Mouse (Mus musculus) neural tube, embryonic 15.5 days (tissue): Measurements from ENCODE around the gene Chit1. TPM values are rescaled to one million over a fixed set of nuclear protein-coding genes. Genes with fewer than 3 reads are reported as not detected.

Experiments used
- ATAC-seq: fragments of 200-750 bp; cut with Nextera tagmentation; 2 replicates; pipeline ENCODE4 v1.8.0; 2017; ENCODE audit warnings: mild to moderate bottlenecking, moderate TSS enrichment, moderate library complexity; ENCODE audit not compliant: low FRiP score
- H3K27ac ChIP-seq: fragments of 300-500 bp; sonication (generic); replicated peaks from 2 replicates; pipeline ENCODE4 v1.5.1; 2015; ENCODE audit warnings: mild to moderate bottlenecking, inconsistent platforms
- H3K27me3 ChIP-seq: fragments of 300-500 bp; sonication (generic); replicated peaks from 2 replicates; pipeline ENCODE4 v1.6.1; 2015; ENCODE audit warnings: inconsistent platforms
- H3K36me3 ChIP-seq: fragments of 300-500 bp; sonication (generic); 2 replicates; pipeline ENCODE4 v1.6.1; 2015; ENCODE audit warnings: inconsistent platforms
- H3K4me1 ChIP-seq: fragments of 300-500 bp; sonication (generic); 2 replicates; pipeline ENCODE4 v1.6.1; 2015; ENCODE audit warnings: inconsistent platforms
- H3K4me2 ChIP-seq: fragments of 300-500 bp; sonication (generic); 2 replicates; pipeline ENCODE4 v1.6.1; 2015; ENCODE audit warnings: inconsistent platforms, mild to moderate bottlenecking, moderate library complexity
- H3K4me3 ChIP-seq: fragments of 300-500 bp; sonication (generic); replicated peaks from 2 replicates; pipeline ENCODE4 v1.5.1; 2015; ENCODE audit warnings: mild to moderate bottlenecking, inconsistent platforms
- H3K9ac ChIP-seq: fragments of 300-500 bp; sonication (generic); replicated peaks from 2 replicates; pipeline ENCODE4 v1.6.1; 2015; ENCODE audit warnings: mild to moderate bottlenecking, inconsistent platforms
- H3K9me3 ChIP-seq: fragments of 300-500 bp; sonication (generic); replicated peaks from 2 replicates; pipeline ENCODE4 v1.6.1; 2016; ENCODE audit warnings: inconsistent platforms
- WGBS: fragments of 180-500 bp; shearing (Covaris S2); methylation state at CpG from one replicate; pipeline ENCODE4 v1.1.7; 2015; ENCODE audit warnings: mixed read lengths; 5-methylcytosine and 5-hydroxymethylcytosine counted together
- polyA plus RNA-seq: library from polyadenylated mRNA; unstranded; fragments of >200 nt; fragmentation: Nextera tagmentation; extraction: Ambion mirVana; gene quantifications from 2 replicates; pipeline ENCODE4 v1.2.1, GENCODE M21; 2015

The Chit1 gene
- polyA plus RNA-seq, 1 experiment from 2014 or later = 0.87 TPM

DNA sequence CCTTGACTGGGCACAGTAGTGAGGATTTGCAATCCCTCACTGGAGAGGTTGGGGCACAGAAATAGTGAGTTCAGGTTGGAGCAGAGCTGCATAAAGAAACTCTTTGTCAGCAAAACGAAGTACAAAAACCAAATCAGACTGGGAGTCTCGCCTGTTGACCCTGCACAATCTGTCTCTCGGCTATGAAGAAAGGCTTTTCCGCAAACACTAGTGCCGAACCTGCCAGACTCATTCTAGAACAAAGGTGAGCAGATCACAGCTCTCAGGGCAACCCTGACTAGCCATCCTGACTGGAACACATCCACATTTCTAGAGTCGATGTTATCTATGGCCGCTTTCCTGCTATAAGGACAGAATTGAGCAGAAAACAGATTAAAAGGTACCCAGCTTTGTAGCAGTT lies 62.0 kb downstream of the Chit1 start:
- Histone ChIP-seq H3K9me3 (no peaks in the 10 kb centered on the region), H3K4me3 (no peak overlapping the region), H3K4me2 (no peak overlapping the region), H3K36me3 (no peaks in the 10 kb centered on the region), H3K27me3 (no peaks in the 10 kb centered on the region), H3K27ac (no peak overlapping the region), H3K4me1 (no peaks in the 10 kb centered on the region), H3K9ac (no peak overlapping the region)
- no peak for ATAC-seq
- 69% methylated on average over 7 of the region's 7 CpGs for WGBS

DNA sequence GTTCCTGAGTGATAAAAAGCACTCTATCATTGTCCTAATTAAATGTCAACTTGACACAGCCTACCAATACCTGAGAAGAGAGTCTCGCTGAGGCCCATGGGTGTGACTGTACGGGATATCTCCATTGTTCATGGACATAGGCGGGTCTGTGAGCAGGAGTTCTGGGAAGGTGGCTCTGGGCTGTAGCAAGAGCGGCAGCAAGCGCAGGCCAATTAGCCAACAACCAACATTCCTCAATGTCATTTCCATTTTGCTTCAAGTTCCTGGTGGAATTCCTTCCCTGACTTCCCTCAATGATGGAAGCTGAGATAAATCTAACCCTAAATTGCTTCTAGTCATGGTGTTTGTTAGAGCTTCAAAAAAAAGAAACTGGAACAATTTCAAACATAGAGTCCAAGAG lies 66.9 kb downstream of the Chit1 start:
- ATAC-seq = no peak
- Histone ChIP-seq H3K27ac (no peak overlapping the region), H3K9me3 (no peaks in the 10 kb centered on the region), H3K27me3 (no peaks in the 10 kb centered on the region), H3K9ac (no peak overlapping the region), H3K4me2 (no peak overlapping the region), H3K4me3 (no peak overlapping the region), H3K36me3 (no peaks in the 10 kb centered on the region), H3K4me1 (peaks cover 4% of the 10 kb centered on the region; the same call in 1 of the 2 replicates)
- 92% methylated on average over 5 of the region's 5 CpGs for WGBS

DNA sequence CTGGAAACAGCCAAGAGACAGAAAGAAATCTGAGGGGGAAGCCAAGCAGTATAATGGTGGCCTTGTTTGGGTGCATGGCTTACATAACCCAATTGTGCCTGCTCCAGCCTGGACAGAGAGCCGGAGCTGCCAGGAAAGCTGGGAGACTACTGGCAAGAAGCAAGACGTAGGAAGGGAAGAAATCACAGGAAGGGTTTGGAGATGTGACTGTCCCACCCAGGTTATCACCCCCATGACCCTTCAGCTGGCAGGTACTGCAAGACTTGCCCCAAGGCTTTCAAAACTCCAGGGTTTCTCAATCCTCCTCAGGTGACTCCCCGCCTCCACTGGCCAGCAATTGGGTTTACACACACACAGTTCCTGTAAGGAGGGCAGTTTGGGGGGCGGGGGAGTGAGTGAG lies 71.0 kb downstream of the Chit1 start, which contains the start of gene Chil1:
Gene Chil1 (plus strand): TSS at position 152 of the 400 bp plus-strand sequence.
- Histone ChIP-seq H3K9ac (no peak within 1 kb of the TSS), H3K27ac (no peak within 1 kb of the TSS), H3K4me2 (no peak within 1 kb of the TSS), H3K27me3 (no peaks in the 10 kb centered on the region), H3K4me3 (no peak within 1 kb of the TSS), H3K36me3 (no peaks in the 10 kb centered on the region), H3K4me1 (peaks cover 4% of the 10 kb centered on the region; the same call in 1 of the 2 replicates), H3K9me3 (no peaks in the 10 kb centered on the region)
- ATAC-seq = no peak
- WGBS = 67% methylated on average over 4 of the region's 4 CpGs

DNA sequence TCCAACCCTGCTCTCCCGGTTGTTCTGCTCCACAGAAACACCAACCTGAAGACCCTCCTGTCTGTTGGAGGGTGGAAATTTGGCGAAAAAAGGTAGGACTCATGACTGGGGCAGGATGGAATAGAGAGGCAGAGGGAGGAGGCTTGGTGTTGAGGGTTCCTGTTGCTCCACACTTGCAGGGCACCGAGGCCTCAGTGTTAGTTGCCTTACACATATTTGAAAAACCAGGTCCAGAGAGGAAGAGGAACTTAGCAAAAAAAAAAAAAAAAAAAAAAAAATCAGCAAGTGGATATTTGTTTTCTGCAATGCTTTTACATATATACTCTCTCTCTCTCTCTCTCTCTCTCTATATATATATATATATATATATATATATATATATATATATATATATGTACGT lies 73.0 kb downstream of the Chit1 start:
- no peak for ATAC-seq

DNA sequence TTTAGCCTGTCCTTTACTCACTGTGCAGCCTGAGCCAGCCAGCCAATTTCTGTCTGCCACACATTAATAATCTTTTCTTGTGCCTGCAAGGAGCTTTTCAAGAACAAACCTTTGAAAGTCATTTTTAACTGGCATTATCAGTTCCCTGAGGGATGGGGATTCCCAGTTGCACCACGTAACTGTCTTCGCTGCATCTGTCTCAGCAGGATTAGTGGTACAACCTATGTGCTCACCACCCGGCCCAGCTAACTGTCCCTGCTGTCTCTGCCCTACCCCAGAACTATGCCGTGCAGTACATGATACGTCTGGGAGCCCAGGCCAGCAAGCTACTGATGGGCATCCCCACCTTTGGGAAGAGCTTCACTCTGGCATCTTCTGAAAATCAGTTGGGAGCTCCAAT lies 77.2 kb downstream of the Chit1 start:
- no peak overlapping the region for H3K27ac ChIP-seq
- no peak overlapping the region for H3K9ac ChIP-seq
- no peak for ATAC-seq
- peaks cover 13% of the 10 kb centered on the region for H3K4me1 ChIP-seq
- no peaks in the 10 kb centered on the region for H3K27me3 ChIP-seq
- no peaks in the 10 kb centered on the region for H3K9me3 ChIP-seq
- no peaks in the 10 kb centered on the region for H3K36me3 ChIP-seq
- whole genome bisulfite sequencing = 69% methylated on average over 5 of the region's 5 CpGs
- H3K4me2 ChIP-seq = no peak overlapping the region
- no peak overlapping the region for H3K4me3 ChIP-seq

More for the DNA sequence above, 73.0 kb downstream of the Chit1 start:
- Histone ChIP-seq H3K9ac (no peak overlapping the region), H3K4me1 (peaks cover 14% of the 10 kb centered on the region), H3K4me2 (no peak overlapping the region), H3K36me3 (no peaks in the 10 kb centered on the region), H3K9me3 (no peaks in the 10 kb centered on the region), H3K27me3 (no peaks in the 10 kb centered on the region), H3K27ac (no peak overlapping the region), H3K4me3 (no peak overlapping the region)
- WGBS = 89% methylated on average over 4 of the region's 4 CpGs

DNA sequence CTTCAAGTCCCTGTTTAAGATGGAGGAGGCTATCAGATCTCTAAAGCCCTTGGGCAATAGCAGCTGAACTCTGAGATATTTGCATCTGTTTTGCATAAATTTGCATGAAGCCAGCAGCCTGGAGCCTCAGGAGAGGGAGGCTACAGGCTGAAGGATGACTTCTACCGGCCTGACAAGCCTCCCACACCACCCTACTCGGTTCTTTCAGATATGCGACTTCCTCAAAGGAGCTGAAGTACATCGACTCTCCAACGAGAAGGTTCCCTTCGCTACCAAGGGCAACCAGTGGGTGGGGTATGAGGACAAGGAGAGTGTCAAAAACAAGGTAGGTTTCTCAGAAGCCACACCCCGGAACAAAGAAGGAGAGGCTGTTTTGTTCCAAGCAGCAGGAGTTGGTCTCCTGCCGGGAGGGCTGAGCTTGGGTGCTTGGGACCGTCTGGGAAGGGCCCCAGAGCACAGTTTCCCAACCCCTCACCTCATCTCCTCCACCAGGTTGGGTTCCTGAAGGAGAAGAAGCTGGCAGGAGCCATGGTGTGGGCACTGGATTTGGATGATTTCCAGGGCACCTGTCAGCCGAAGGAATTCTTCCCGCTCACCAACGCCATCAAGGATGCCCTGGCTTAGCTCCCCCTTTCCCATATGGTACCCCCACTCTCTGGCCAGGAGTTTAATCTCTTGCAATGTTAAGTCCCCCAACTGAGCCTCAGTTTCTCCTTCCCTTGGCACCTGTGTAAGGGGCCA lies 78.1 kb downstream of the Chit1 start:
- Histone ChIP-seq H3K9ac (no peak overlapping the region), H3K4me1 (peaks cover 17% of the 10 kb centered on the region), H3K27ac (no peak overlapping the region), H3K4me3 (no peak overlapping the region), H3K36me3 (no peaks in the 10 kb centered on the region), H3K9me3 (no peaks in the 10 kb centered on the region), H3K27me3 (no peaks in the 10 kb centered on the region), H3K4me2 (no peak overlapping the region)
- no peak for ATAC-seq
- WGBS = 27% methylated on average over 12 of the region's 12 CpGs

DNA sequence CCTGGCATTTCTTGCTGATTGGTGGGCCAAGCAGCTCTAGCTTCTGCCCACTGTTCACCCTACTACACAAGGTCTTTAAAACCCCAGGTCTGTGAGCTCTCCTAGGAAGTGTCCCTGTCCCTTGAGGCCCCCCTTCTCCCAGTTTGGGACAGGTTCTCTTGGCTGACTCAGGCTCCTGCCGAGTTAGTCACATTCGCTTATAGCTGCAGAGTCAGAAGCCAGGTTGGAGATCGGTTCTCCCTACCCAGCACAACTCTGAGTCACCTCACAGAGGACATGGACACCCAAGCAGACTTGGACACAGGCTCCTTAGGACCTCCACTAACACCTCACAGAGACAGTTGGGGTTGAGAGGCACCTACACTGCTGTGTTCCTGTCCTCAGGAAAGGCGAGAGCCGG lies 80.2 kb downstream of the Chit1 start:
- Histone ChIP-seq H3K27ac (no peak overlapping the region), H3K9ac (no peak overlapping the region), H3K9me3 (no peaks in the 10 kb centered on the region), H3K4me1 (peaks cover 25% of the 10 kb centered on the region), H3K4me2 (no peak overlapping the region), H3K27me3 (no peaks in the 10 kb centered on the region), H3K4me3 (no peak overlapping the region), H3K36me3 (no peaks in the 10 kb centered on the region)
- no peak for ATAC-seq
- WGBS = 87% methylated on average over 5 of the region's 5 CpGs

DNA sequence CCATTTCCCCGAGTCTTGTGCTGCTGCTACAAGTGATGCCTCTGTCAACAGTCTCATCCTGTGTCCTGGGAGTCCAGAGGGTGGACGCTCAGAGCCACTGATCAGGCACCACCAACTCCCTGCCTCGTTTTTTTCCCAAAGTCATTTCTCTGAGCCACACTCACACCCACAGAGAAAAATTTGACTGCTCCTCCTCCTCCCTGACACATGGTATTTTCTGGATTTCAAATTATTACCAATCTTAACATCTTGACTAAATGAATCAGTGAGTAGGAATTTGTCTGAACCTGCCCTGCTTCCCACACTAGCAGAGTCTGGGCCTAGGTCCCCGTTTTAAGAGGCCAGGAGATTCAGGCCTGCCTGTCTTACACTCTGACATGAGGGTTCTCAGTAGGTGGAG lies 81.0 kb downstream of the Chit1 start:
- no peaks in the 10 kb centered on the region for H3K27me3 ChIP-seq
- WGBS = 61% methylated on average over 4 of the region's 4 CpGs
- H3K4me2 ChIP-seq = no peak overlapping the region
- no peaks in the 10 kb centered on the region for H3K9me3 ChIP-seq
- H3K4me3 ChIP-seq = no peak overlapping the region
- no peaks in the 10 kb centered on the region for H3K36me3 ChIP-seq
- H3K27ac ChIP-seq = no peak overlapping the region
- H3K9ac ChIP-seq = no peak overlapping the region
- H3K4me1 ChIP-seq = peaks cover 25% of the 10 kb centered on the region
- ATAC-seq = no peak

DNA sequence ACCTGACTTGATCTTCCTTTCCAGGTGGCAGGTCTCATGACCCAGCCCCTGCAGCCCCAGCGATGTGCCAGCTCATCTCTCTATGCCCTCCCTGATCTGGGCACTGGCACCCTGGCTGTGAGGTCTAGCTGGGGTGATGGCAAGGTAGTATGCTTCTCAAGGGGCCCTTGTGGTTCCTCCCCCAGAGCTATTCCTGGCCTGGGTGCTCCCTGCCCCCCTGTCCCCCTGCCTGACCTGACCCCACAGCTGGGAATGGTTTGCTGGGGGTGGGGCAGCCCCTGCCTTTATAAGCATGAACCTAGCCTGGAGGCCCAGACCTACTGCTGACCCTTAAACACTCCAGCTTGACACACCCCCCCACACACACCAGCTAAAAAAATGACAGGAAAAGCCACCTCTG lies 82.1 kb downstream of the Chit1 start, which contains the start of gene Mybph:
Gene Mybph (plus strand): TSS at position 323 of the 400 bp plus-strand sequence.
- ATAC-seq = no peak
- Histone ChIP-seq H3K27me3 (no peaks in the 10 kb centered on the region), H3K27ac (no peak within 1 kb of the TSS), H3K4me3 (no peak within 1 kb of the TSS), H3K9me3 (no peaks in the 10 kb centered on the region), H3K36me3 (no peaks in the 10 kb centered on the region), H3K4me2 (no peak within 1 kb of the TSS), H3K4me1 (peaks cover 24% of the 10 kb centered on the region), H3K9ac (no peak within 1 kb of the TSS)
- 90% methylated on average over 1 of the region's 1 CpGs for WGBS

DNA sequence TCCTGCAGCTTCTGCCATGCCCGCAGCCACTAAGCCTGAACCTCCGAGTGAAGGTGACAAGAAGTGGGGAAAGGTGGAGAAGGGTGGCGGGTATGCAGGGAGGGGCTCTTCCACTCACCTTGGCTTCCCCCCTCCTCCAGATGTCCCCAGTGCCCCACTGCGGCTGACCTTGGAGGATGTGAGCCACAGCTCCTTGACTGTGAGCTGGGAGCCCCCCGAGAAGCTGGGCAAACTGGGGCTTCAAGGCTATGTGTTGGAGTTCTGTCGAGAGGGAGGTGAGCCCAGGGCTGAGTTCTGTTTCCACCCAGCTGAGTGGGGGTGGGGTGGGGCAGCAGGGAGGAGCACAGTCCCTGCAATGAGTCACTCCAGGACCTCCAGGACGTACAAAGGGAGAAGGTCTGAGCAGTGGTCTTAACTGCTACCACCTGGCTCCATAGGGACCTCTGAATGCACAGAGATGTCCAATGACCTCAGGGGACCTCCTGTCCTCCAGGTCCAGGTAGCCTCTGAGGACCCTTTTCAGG lies 82.7 kb downstream of the Chit1 start:
- Histone ChIP-seq H3K36me3 (no peaks in the 10 kb centered on the region), H3K9ac (no peak overlapping the region), H3K27me3 (no peaks in the 10 kb centered on the region), H3K9me3 (no peaks in the 10 kb centered on the region), H3K27ac (no peak overlapping the region), H3K4me1 (peaks cover 18% of the 10 kb centered on the region), H3K4me2 (no peak overlapping the region), H3K4me3 (no peak overlapping the region)
- ATAC-seq = no peak
- WGBS = 73% methylated on average over 7 of the region's 7 CpGs

DNA sequence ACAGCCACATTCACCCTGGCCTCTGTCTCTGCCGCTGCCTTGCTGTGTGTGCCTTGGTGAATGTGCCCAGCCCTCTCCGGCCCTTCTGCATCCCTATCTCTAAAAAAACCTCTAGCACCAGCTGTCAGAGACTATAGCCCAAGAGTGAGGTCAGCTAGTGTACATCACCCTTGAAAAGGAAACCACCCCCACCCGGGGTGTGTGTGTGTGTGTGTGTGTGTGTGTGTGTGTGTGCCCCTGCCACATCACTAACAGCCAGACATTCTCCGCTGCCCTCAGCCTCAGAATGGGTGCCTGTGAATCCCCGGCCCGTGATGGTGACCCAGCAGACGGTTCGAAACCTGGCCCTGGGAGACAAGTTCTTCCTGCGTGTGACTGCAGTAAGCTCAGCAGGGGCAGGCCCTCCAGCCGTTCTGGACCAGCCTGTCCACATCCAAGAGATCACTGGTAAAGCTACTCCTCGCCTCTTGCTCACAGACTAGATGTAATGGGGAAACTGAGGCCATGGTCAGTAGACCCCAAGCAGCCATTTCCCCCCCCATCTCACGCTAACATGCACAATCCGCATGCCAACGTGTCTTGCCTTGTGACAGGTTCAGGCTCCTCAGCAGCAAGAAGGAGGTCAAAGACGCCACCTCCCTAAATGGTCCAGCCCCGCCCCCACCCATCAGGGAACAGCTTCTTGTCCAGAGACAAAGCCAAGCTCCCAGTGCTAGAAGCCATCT lies 83.4 kb downstream of the Chit1 start:
- Histone ChIP-seq H3K9me3 (no peaks in the 10 kb centered on the region), H3K27ac (no peak overlapping the region), H3K27me3 (no peaks in the 10 kb centered on the region), H3K4me2 (no peak overlapping the region), H3K4me3 (no peak overlapping the region), H3K9ac (no peak overlapping the region), H3K4me1 (peaks cover 12% of the 10 kb centered on the region; the same call in 1 of the 2 replicates), H3K36me3 (no peaks in the 10 kb centered on the region)
- ATAC-seq = no peak
- WGBS = 84% methylated on average over 16 of the region's 16 CpGs

DNA sequence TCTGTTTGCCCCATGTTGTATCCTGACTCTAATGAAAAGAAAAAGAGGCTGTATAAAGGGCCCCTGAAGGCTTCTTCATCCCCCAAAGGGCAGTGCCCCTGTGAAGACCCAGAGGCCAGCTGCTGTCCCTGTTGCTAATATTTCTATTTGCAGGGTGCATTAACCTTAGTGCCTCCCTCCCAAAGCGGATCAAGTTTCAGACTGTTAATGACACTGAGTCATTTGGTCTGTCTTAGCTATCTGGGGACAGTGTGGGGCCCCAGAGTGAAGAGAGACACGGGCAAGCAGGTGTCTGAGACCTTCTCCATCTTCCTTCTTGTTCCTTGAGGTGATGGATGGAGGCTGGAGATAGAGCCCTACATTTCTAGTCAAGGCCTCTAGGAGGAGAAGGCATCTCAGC lies 84.1 kb downstream of the Chit1 start:
- Histone ChIP-seq H3K4me1 (peaks cover 12% of the 10 kb centered on the region; the same call in 1 of the 2 replicates), H3K4me3 (no peak overlapping the region), H3K27ac (no peak overlapping the region), H3K36me3 (no peaks in the 10 kb centered on the region), H3K27me3 (no peaks in the 10 kb centered on the region), H3K4me2 (no peak overlapping the region), H3K9ac (no peak overlapping the region), H3K9me3 (no peaks in the 10 kb centered on the region)
- 49% methylated on average over 2 of the region's 2 CpGs for WGBS
- ATAC-seq = no peak
